Mouse (Mus musculus) liver, adult 10 weeks (tissue): Measurements from ENCODE around the gene St6galnac6. TPM values are rescaled to one million over a fixed set of nuclear protein-coding genes. Genes with fewer than 3 reads are reported as not detected.

Experiments used
- polyA plus RNA-seq: library from polyadenylated mRNA; stranded (reverse); fragments of 350-450 nt; fragmentation: Illumina TruSeq; extraction: RNeasy Lipid Tissue Mini Kit (QIAGEN cat#74804); gene quantifications from one replicate; pipeline ENCODE4 v1.2.3, GENCODE M21; 2014; ENCODE audit warnings: low read depth, low replicate concordance

The St6galnac6 gene
- 9.5 TPM for polyA plus RNA-seq

GRCm38 (mm10) chr2:32599409-32599808 lies at the start of gene St6galnac6:
Gene St6galnac6 (plus strand): TSS chr2:32599709.

GRCm38 (mm10) chr2:32570698-32571494 lies 28.6 kb upstream of the St6galnac6 start, which contains the start of gene Dpm2:
Gene Dpm2 (plus strand): TSS chr2:32570858.

GRCm38 (mm10) chr2:32574497-32574896 lies 25.0 kb upstream of the St6galnac6 start, which contains the start of gene Pip5kl1:
Gene Pip5kl1 (plus strand): TSS chr2:32574797.

GRCm38 (mm10) chr2:32575586-32576160 lies 23.8 kb upstream of the St6galnac6 start, which contains the start of gene 9430097D07Rik:
Gene 9430097D07Rik (minus strand): TSS chr2:32575684.

GRCm38 (mm10) chr2:32586871-32587351 lies 12.6 kb upstream of the St6galnac6 start, which contains the start of gene St6galnac4:
Gene St6galnac4 (plus strand): TSS chr2:32587095.

GRCm38 (mm10) chr2:32621517-32621859 lies 22.0 kb downstream of the St6galnac6 start, which contains the start of gene Ak1:
Gene Ak1 (plus strand): TSS chr2:32621758.

GRCm38 (mm10) chr2:32646379-32647056 lies 47.0 kb downstream of the St6galnac6 start, which contains the start of gene Eng:
Gene Eng (plus strand): TSS chr2:32646595.

Other genes starting within 250 kb of the St6galnac6 start
- gene Ciz1, start 247.4 kb upstream of the St6galnac6 start, polyA plus RNA-seq = 5.5 TPM
- gene Dnm1, start 246.4 kb upstream of the St6galnac6 start, polyA plus RNA-seq = not detected
- gene 1110008P14Rik, start 217.8 kb upstream of the St6galnac6 start, polyA plus RNA-seq = 1.6 TPM
- gene Lcn2, start 211.5 kb upstream of the St6galnac6 start, polyA plus RNA-seq = 10.6 TPM
- gene Ptges2, start 203.8 kb upstream of the St6galnac6 start, polyA plus RNA-seq = 2.7 TPM
- gene Naif1, start 149.3 kb upstream of the St6galnac6 start, polyA plus RNA-seq = 0.58 TPM
- gene Slc25a25, start 148.3 kb upstream of the St6galnac6 start, polyA plus RNA-seq = 43.9 TPM
- gene Fam102a, start 64.4 kb upstream of the St6galnac6 start, polyA plus RNA-seq = 3.7 TPM
- 3.4 TPM for gene Dpm2, start 28.9 kb upstream of the St6galnac6 start, polyA plus RNA-seq
- not detected for gene Pip5kl1, start 24.9 kb upstream of the St6galnac6 start, polyA plus RNA-seq
- gene 9430097D07Rik, start 24.0 kb upstream of the St6galnac6 start, polyA plus RNA-seq = not detected
- 0.13 TPM for gene St6galnac4, start 12.6 kb upstream of the St6galnac6 start, polyA plus RNA-seq
- gene Ak1, start 22.0 kb downstream of the St6galnac6 start, polyA plus RNA-seq = not detected
- gene Eng, start 46.9 kb downstream of the St6galnac6 start, polyA plus RNA-seq = 2.6 TPM
- 20.6 TPM for gene Fpgs, start 104.4 kb downstream of the St6galnac6 start, polyA plus RNA-seq
- 18.5 TPM for gene Cdk9, start 113.4 kb downstream of the St6galnac6 start, polyA plus RNA-seq
- gene Sh2d3c, start 121.3 kb downstream of the St6galnac6 start, polyA plus RNA-seq = 0.11 TPM
- not detected for gene 6330409D20Rik, start 141.3 kb downstream of the St6galnac6 start, polyA plus RNA-seq
- gene Tor2a, start 157.5 kb downstream of the St6galnac6 start, polyA plus RNA-seq = 2.4 TPM
- gene Ttc16, start 175.9 kb downstream of the St6galnac6 start, polyA plus RNA-seq = not detected
- gene Ptrh1, start 176.1 kb downstream of the St6galnac6 start, polyA plus RNA-seq = not detected
- gene Cfap157, start 184.7 kb downstream of the St6galnac6 start, polyA plus RNA-seq = not detected
- 0.74 TPM for gene Stxbp1, start 247.5 kb downstream of the St6galnac6 start, polyA plus RNA-seq